Mouse (Mus musculus): ENCODE results near the gene Zfp668. TPM values are rescaled to one million over a fixed set of nuclear protein-coding genes. Genes with fewer than 3 reads are reported as not detected.

Zfp668 gene
- polyA plus RNA-seq, 1 experiment from 2014 or later = 5.0 TPM

DNA sequence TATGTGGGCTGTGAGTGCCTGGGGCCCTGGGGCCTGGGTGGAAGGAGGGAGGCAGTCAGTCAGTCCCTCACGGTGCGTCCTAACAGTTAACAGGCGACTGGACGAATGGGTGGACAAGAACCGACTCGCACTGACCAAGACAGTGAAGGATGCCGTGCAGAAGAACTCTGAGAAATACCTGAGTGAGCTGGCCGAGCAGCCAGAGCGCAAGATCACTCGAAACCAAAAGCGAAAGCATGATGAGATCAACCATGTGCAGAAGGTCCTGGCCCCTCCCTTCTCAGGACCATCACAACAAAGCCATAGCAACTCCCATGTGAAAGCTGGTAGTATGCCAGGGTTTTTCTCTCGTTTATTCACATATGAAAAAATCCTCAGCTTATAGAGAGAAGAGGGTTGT is 38.7 kb upstream of the Zfp668 start:
- Histone ChIP-seq H3K4me1 (ENCODE audit: control insufficient read depth, low read depth, low read length) (peaks cover 10% of the 10 kb centered on the region), H3K36me3 (ENCODE audit: control insufficient read depth, insufficient read depth) (peaks cover 5% of the 10 kb centered on the region; the same call in 1 of the 2 replicates), H3K9me3 (replicated peaks; ENCODE audit: control insufficient read depth, low read length) (no peaks in the 10 kb centered on the region), H3K9ac (ENCODE audit: low read depth, low read length) (no peak overlapping the region), H3K27ac (ENCODE audit: low read length) (no peak overlapping the region), H3K27me3 (ENCODE audit: control insufficient read depth, insufficient read depth, low read depth, low read length) (no peaks in the 10 kb centered on the region), H3K4me2 (ENCODE audit: low read depth, low read length) (no peak overlapping the region), H3K4me3 (ENCODE audit: low read depth, low read length) (no peak overlapping the region)
- WGBS (ENCODE audit: insufficient replicate concordance) = 83% methylated on average over 12 of the region's 12 CpGs
- no peak for ATAC-seq (ENCODE audit: low read depth)

DNA sequence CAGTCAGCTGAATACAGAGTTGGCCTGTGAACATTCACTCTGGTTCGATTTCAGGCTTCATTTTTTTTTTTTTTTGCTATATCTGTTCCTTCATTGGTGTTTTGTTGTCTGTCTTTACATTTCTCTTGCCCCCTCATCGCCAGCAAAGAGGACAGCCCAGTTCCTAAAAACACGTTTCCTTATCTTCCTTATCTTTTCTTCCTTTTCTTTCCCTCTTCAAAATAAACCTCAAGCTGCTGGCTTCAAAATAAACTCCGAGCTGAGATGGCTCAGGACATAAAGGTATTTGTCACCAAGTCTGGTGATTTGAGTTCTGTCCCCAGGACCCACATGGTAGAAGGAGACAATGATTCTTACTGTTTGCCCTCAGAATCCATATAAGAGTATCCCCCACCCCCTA is 36.3 kb upstream of the Zfp668 start:
- peaks cover 17% of the 10 kb centered on the region for H3K36me3 ChIP-seq (ENCODE audit: control insufficient read depth, insufficient read depth)
- WGBS (ENCODE audit: insufficient replicate concordance) = 3% methylated on average over 4 of the region's 4 CpGs
- H3K9me3 ChIP-seq (replicated peaks; ENCODE audit: control insufficient read depth, low read length) = no peaks in the 10 kb centered on the region
- H3K4me2 ChIP-seq (ENCODE audit: low read depth, low read length) = peak overlapping the region; percentile 74
- peak overlapping the region; percentile 88 for H3K4me3 ChIP-seq (ENCODE audit: low read depth, low read length)
- peak overlapping the region; percentile 76 for H3K9ac ChIP-seq (ENCODE audit: low read depth, low read length)
- H3K27me3 ChIP-seq (ENCODE audit: control insufficient read depth, insufficient read depth, low read depth, low read length) = no peaks in the 10 kb centered on the region
- peak overlapping the region; percentile 82 for H3K27ac ChIP-seq (ENCODE audit: low read length)
- ATAC-seq (ENCODE audit: low read depth) = no peak
- H3K4me1 ChIP-seq (ENCODE audit: control insufficient read depth, low read depth, low read length) = peaks cover 10% of the 10 kb centered on the region

- H3K27me3 ChIP-seq (ENCODE audit: control insufficient read depth, insufficient read depth, low read depth, low read length) = no peaks in the 10 kb centered on the region
- H3K27ac ChIP-seq (ENCODE audit: low read length) = peak within 1 kb of the TSS; percentile 82
- H3K4me1 ChIP-seq (ENCODE audit: control insufficient read depth, low read depth, low read length) = peaks cover 10% of the 10 kb centered on the region
- H3K9ac ChIP-seq (ENCODE audit: low read depth, low read length) = peak within 1 kb of the TSS; percentile 76
- H3K36me3 ChIP-seq (ENCODE audit: control insufficient read depth, insufficient read depth) = peaks cover 24% of the 10 kb centered on the region
- peak; percentile 97 for ATAC-seq (ENCODE audit: low read depth)
- peak within 1 kb of the TSS; percentile 88 for H3K4me3 ChIP-seq (ENCODE audit: low read depth, low read length)
- under 1% methylated on average over 40 of the region's 40 CpGs for WGBS (ENCODE audit: insufficient replicate concordance)
- no peaks in the 10 kb centered on the region for H3K9me3 ChIP-seq (replicated peaks; ENCODE audit: control insufficient read depth, low read length)
- H3K4me2 ChIP-seq (ENCODE audit: low read depth, low read length) = peak within 1 kb of the TSS; percentile 74
Observed at GRCm38 (mm10) chr7:127912190-127912871, 35.7 kb upstream of the Zfp668 start, which contains the start of gene Kat8. Gene Kat8, plus strand, starts transcription at chr7:127912516.

DNA sequence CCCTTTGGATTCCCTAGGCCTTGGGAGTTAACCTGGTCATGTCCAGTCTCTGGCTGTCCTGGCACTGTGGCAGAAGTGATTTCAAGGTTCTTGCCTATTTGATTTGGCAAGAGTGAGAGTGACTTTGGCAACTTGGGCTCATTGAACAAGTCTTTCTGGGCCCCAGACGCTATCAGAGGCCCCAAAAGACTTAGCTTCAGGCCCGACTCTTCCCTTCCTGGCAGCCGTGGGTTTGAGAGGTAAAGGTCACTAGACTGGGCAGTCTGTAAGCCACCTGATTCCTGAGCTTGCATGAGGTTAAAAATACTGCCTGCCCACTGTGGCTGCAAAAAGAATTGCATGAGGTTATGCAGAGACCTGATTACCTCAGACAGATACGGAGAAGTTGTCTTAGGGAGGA is 32.0 kb upstream of the Zfp668 start:
- H3K36me3 ChIP-seq (ENCODE audit: control insufficient read depth, insufficient read depth) = peaks cover 40% of the 10 kb centered on the region
- no peak overlapping the region for H3K9ac ChIP-seq (ENCODE audit: low read depth, low read length)
- peaks cover 23% of the 10 kb centered on the region for H3K4me1 ChIP-seq (ENCODE audit: control insufficient read depth, low read depth, low read length)
- no peak overlapping the region for H3K4me3 ChIP-seq (ENCODE audit: low read depth, low read length)
- 73% methylated on average over 4 of the region's 4 CpGs for WGBS (ENCODE audit: insufficient replicate concordance)
- H3K9me3 ChIP-seq (replicated peaks; ENCODE audit: control insufficient read depth, low read length) = no peaks in the 10 kb centered on the region
- H3K4me2 ChIP-seq (ENCODE audit: low read depth, low read length) = no peak overlapping the region
- H3K27ac ChIP-seq (ENCODE audit: low read length) = no peak overlapping the region
- H3K27me3 ChIP-seq (ENCODE audit: control insufficient read depth, insufficient read depth, low read depth, low read length) = no peaks in the 10 kb centered on the region
- no peak for ATAC-seq (ENCODE audit: low read depth)

DNA sequence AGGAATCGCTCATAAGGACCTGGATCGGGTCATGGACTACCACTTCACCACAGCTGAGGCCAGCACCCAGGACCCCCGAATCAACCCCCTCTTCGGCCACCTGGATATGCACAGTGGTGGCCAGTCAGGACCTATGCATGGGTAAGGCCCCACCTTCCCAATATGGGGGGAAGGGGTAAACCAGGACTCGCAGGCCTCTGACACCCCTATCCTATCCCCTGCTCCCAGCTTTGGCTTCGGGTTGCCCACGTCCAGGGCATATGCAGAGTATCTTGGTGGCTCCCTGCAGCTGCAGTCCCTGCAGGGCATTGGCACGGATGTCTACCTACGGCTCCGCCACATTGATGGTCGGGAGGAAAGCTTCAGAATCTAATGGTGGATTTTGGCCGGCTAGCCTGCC is 31.3 kb upstream of the Zfp668 start:
- WGBS (ENCODE audit: insufficient replicate concordance) = 82% methylated on average over 12 of the region's 12 CpGs
- peaks cover 40% of the 10 kb centered on the region for H3K36me3 ChIP-seq (ENCODE audit: control insufficient read depth, insufficient read depth)
- ATAC-seq (ENCODE audit: low read depth) = no peak

GRCm38 (mm10) chr7:127903971-127904796 is 27.6 kb upstream of the Zfp668 start, which contains the start of gene Bckdk:
Gene Bckdk, plus strand, starts transcription at chr7:127904082.
- peaks cover 33% of the 10 kb centered on the region for H3K36me3 ChIP-seq (ENCODE audit: control insufficient read depth, insufficient read depth)
- peak within 1 kb of the TSS; percentile 86 for H3K4me2 ChIP-seq (ENCODE audit: low read depth, low read length)
- peak; percentile 82 for ATAC-seq (ENCODE audit: low read depth)
- H3K4me3 ChIP-seq (ENCODE audit: low read depth, low read length) = peak within 1 kb of the TSS; percentile 87
- no peaks in the 10 kb centered on the region for H3K9me3 ChIP-seq (replicated peaks; ENCODE audit: control insufficient read depth, low read length)
- peak within 1 kb of the TSS; percentile 86 for H3K27ac ChIP-seq (ENCODE audit: low read length)
- WGBS (ENCODE audit: insufficient replicate concordance) = 7% methylated on average over 38 of the region's 38 CpGs
- no peaks in the 10 kb centered on the region for H3K27me3 ChIP-seq (ENCODE audit: control insufficient read depth, insufficient read depth, low read depth, low read length)
- H3K9ac ChIP-seq (ENCODE audit: low read depth, low read length) = peak within 1 kb of the TSS; percentile 94
- H3K4me1 ChIP-seq (ENCODE audit: control insufficient read depth, low read depth, low read length) = peaks cover 31% of the 10 kb centered on the region

More for the DNA sequence above, 31.3 kb upstream of the Zfp668 start:
- H3K9me3 ChIP-seq (replicated peaks; ENCODE audit: control insufficient read depth, low read length) = no peaks in the 10 kb centered on the region
- H3K4me2 ChIP-seq (ENCODE audit: low read depth, low read length) = no peak overlapping the region
- no peak overlapping the region for H3K9ac ChIP-seq (ENCODE audit: low read depth, low read length)
- no peak overlapping the region for H3K27ac ChIP-seq (ENCODE audit: low read length)
- H3K4me1 ChIP-seq (ENCODE audit: control insufficient read depth, low read depth, low read length) = peaks cover 17% of the 10 kb centered on the region
- no peak overlapping the region for H3K4me3 ChIP-seq (ENCODE audit: low read depth, low read length)
- H3K27me3 ChIP-seq (ENCODE audit: control insufficient read depth, insufficient read depth, low read depth, low read length) = no peaks in the 10 kb centered on the region

GRCm38 (mm10) chr7:127901772-127902171 is 25.1 kb upstream of the Zfp668 start:
- 49% methylated on average over 2 of the region's 2 CpGs for WGBS (ENCODE audit: insufficient replicate concordance)
- Histone ChIP-seq H3K27me3 (ENCODE audit: control insufficient read depth, insufficient read depth, low read depth, low read length) (no peaks in the 10 kb centered on the region), H3K9ac (ENCODE audit: low read depth, low read length) (no peak overlapping the region), H3K36me3 (ENCODE audit: control insufficient read depth, insufficient read depth) (peaks cover 16% of the 10 kb centered on the region), H3K4me1 (ENCODE audit: control insufficient read depth, low read depth, low read length) (peaks cover 39% of the 10 kb centered on the region), H3K4me2 (ENCODE audit: low read depth, low read length) (no peak overlapping the region), H3K9me3 (replicated peaks; ENCODE audit: control insufficient read depth, low read length) (no peaks in the 10 kb centered on the region), H3K4me3 (ENCODE audit: low read depth, low read length) (no peak overlapping the region), H3K27ac (ENCODE audit: low read length) (no peak overlapping the region)
- ATAC-seq (ENCODE audit: low read depth) = no peak

DNA sequence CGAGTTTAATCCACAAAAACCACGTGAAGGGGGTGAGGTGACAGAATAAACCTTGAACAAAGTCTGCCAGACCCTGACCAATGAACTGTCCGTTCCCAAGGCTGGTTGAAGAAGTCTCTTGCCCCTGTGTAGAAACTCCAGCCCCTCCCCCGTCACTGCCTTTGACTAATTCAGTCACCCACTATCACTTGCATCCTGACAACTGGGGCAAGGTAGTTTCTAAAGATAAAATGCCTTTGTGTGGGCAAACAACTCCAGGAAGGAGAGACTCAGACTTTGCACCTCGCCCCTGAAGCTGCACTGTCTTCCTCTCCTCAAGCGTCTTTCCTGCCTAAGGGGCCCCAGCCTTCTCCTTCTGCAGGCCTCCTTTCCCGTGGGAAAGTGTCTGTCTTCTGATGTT is 23.4 kb upstream of the Zfp668 start:
- Histone ChIP-seq H3K27ac (ENCODE audit: low read length) (peak overlapping the region; percentile 35), H3K9ac (ENCODE audit: low read depth, low read length) (0 out of 2 replicates have a peak overlapping the region, but pooled peaks have one; percentile 6), H3K27me3 (ENCODE audit: control insufficient read depth, insufficient read depth, low read depth, low read length) (no peaks in the 10 kb centered on the region), H3K4me1 (ENCODE audit: control insufficient read depth, low read depth, low read length) (peaks cover 49% of the 10 kb centered on the region), H3K4me3 (ENCODE audit: low read depth, low read length) (no peak overlapping the region), H3K36me3 (ENCODE audit: control insufficient read depth, insufficient read depth) (no peaks in the 10 kb centered on the region), H3K9me3 (replicated peaks; ENCODE audit: control insufficient read depth, low read length) (no peaks in the 10 kb centered on the region), H3K4me2 (ENCODE audit: low read depth, low read length) (no peak overlapping the region; the same call in 1 of the 2 replicates)
- ATAC-seq (ENCODE audit: low read depth) = no peak
- WGBS (ENCODE audit: insufficient replicate concordance) = 11% methylated on average over 7 of the region's 7 CpGs

Data from liver, embryonic 16.5 days (tissue).